ENCODE assay signal across 9 mouse cellular contexts in the genomic region with DNA sequence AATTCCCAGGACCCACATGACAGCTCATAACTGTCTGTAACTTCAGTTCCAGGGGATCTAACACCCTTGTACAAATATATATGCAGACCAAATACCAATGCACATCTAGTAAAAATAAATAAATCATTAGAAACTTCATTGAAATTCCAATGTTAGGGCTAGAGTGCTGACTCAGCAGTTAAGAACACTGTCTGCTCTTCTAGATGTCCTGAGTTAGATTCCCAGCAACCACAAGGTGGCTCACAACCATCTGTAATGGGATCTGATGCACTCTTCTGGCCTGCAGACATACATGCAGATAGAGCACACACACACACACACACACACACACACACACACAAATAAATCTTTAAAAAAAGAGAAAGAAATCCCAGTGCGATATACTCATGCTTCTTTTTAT. TPM values are rescaled to one million over a fixed set of nuclear protein-coding genes. Genes with fewer than 3 reads are reported as not detected.
DNase-seq lines count a peak whose midpoint lies in the region; ATAC-seq and TF ChIP-seq lines count a peak whose summit lies in the region.
"Had no signal": no experiment of that assay in that cellular context is flagged by ENCODE, and none has a peak within 500 bp of the region (broad histone marks: within the 10 kb centered on the region; RNA-seq: fewer than 3 reads in every experiment).

No protein-coding gene starts in this region.

- TF ChIP-seq CTCF in layer of hippocampus, adult 2 months (conservative IDR thresholded peaks at IDR 0.05) = peak; percentile 55

- no peak for ATAC-seq in forebrain, embryonic 14.5 days

- no peak overlapping the region for H3K4me2 ChIP-seq in forebrain, embryonic 14.5 days (ENCODE audit: low read length)
- H3K4me2 ChIP-seq: embryonic facial prominence, embryonic 13.5 days had no signal

- no peaks in the 10 kb centered on the region for H3K4me1 ChIP-seq in forebrain, embryonic 14.5 days (ENCODE audit: control insufficient read depth, insufficient read depth, low read length)

- no peak overlapping the region for H3K9ac ChIP-seq in forebrain, embryonic 14.5 days (ENCODE audit: low read length)
- H3K9ac ChIP-seq: embryonic facial prominence, embryonic 13.5 days had no signal

- H3K27ac ChIP-seq in layer of hippocampus, adult 2 months = no peak overlapping the region
- H3K27ac ChIP-seq in forebrain, embryonic 14.5 days (ENCODE audit: low read depth, low read length) = no peak overlapping the region
- H3K27ac ChIP-seq: embryonic facial prominence, embryonic 13.5 days had no signal

- 94% methylated on average over 1 of the region's 1 CpGs for WGBS in forebrain, embryonic 14.5 days

- no peaks in the 10 kb centered on the region for H3K9me3 ChIP-seq in forebrain, embryonic 14.5 days (replicated peaks; ENCODE audit: control insufficient read depth, low read length)
- H3K9me3 ChIP-seq: embryonic facial prominence, embryonic 13.5 days had no signal

- H3K36me3 ChIP-seq in forebrain, embryonic 14.5 days (ENCODE audit: control insufficient read depth, insufficient read depth, low read length) = no peaks in the 10 kb centered on the region
- H3K36me3 ChIP-seq: embryonic facial prominence, embryonic 13.5 days had no signal

- no peaks in the 10 kb centered on the region for H3K27me3 ChIP-seq in forebrain, embryonic 14.5 days (replicated peaks; ENCODE audit: control insufficient read depth, insufficient read depth, low read length)
- H3K27me3 ChIP-seq: embryonic facial prominence, embryonic 13.5 days had no signal

- no peak overlapping the region for H3K4me3 ChIP-seq in layer of hippocampus, adult 2 months
- H3K4me3 ChIP-seq in forebrain, embryonic 14.5 days (ENCODE audit: low read depth, low read length) = no peak overlapping the region
- H3K4me3 ChIP-seq: embryonic facial prominence, embryonic 13.5 days had no signal

- peak; percentile 20 to 40 for DNase-seq in adrenal gland, adult (ENCODE audit: inconsistent age in 2 of 2, low spot score in 1 of 2)
- no peak for DNase-seq in adrenal gland, postnatal 14 days
- no peak for DNase-seq in layer of hippocampus, adult 2 months (ENCODE audit: low spot score in 2 of 2)
- no peak for DNase-seq in layer of hippocampus, adult 8-10 months (ENCODE audit: low spot score in 2 of 2)
- peak; percentile 65 for DNase-seq in R1 (ENCODE audit: low read depth, low spot score)
- DNase-seq in mesoderm, embryonic 11.5 days (ENCODE audit: low read depth, low spot score) = peak; percentile 11
- no peak for DNase-seq in forebrain, embryonic 14.5 days (ENCODE audit: low spot score)
- DNase-seq in heart, adult 11 months = no peak

RNA-seq across cellular contexts. Expression of a gene that starts 4.6 kb away (rescaled TPM):
- 34.2 and 48.1 TPM in 2 replicates for total RNA-seq in adrenal gland, postnatal 14 days (2021)
- 100 to 1,000 TPM; 367 to 372 TPM for total RNA-seq in layer of hippocampus, adult 2 months (2021)
- 100 to 1,000 TPM; 330 to 363 (median 340) TPM for total RNA-seq in layer of hippocampus, adult 8-10 months (2022)
- 51.1 and 59.1 TPM in 2 replicates for polyA plus RNA-seq in forebrain, embryonic 14.5 days (2014; fragmentation: Nextera tagmentation; extraction: Ambion mirVana)

Comparison
In these comparisons a context has a peak if more than half of its experiments do, and no peak if none do; other contexts are left out.
1. DNase-seq: peak in adrenal gland, adult (2 of 2), R1 (single experiment) and mesoderm, embryonic 11.5 days (single experiment); none in adrenal gland, postnatal 14 days (single experiment), layer of hippocampus, adult 2 months (0 of 2), layer of hippocampus, adult 8-10 months (0 of 2), forebrain, embryonic 14.5 days (single experiment) and heart, adult 11 months (single experiment).